Mouse (Mus musculus): ENCODE data around the gene Ccr1l1. TPM values are rescaled to one million over a fixed set of nuclear protein-coding genes. Genes with fewer than 3 reads are reported as not detected.

The Ccr1l1 gene
- total RNA-seq (2014; rRNA removed), result not detected in 2 replicates
- polyA plus RNA-seq (2015; fragmentation: Nextera tagmentation; extraction: Ambion mirVana), result not detected in 2 replicates

DNA sequence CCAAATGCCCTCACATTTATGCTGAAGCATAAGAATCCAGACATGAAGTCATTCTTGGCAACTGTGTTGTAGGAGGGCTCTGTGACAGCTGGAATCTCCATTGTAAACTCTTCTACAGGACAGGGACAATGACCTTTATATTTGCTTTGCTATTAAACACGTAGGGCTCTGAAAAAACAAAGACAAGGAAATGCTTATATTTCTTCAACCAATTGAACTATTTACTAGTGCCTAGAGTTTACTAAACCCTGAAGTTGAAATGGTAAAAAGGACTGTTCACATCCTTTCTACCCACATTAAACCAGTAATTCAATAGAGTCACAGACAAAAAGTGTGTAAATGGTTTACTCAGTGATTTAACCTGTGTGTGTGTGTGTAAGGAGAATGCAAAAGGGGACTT lies at the start of gene Ccr1l1:
TSS of gene Ccr1l1 (minus strand) at position 101 of the 400 bp plus-strand sequence.
- no peak within 1 kb of the TSS for H3K4me2 ChIP-seq (ENCODE audit: low read depth)
- WGBS, result 59% methylated on average over 1 of the region's 1 CpGs

DNA sequence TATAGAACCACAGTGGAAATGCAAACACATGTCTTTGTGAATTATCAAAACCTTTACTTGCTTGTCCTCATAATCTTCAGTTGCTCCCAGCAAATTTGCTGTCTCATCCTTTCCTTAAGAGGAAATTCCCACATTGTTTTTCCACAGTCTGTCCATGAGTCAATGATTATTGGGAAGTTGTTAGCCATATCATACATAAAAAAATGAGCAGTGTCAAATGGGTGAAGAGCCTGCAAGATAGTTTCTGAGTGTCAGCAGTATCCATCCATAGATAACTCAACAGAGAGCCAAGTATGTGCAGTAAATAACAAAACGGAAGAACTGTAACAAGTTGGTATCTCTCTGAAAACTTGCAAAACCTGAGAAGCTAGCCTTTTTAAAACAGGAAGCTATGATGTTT lies 43.5 kb upstream of the Ccr1l1 start, which contains the start of gene Ccr3:
TSS of gene Ccr3 (plus strand) at position 301 of the 400 bp plus-strand sequence.
- ATAC-seq, result no peak
- H3K27ac ChIP-seq (ENCODE audit: low read depth, low read length), result no peak within 1 kb of the TSS
- WGBS, result 100% methylated on average over 1 of the region's 1 CpGs

More for the DNA sequence above, at the start of gene Ccr1l1:
- Histone ChIP-seq H3K27ac (ENCODE audit: low read depth, low read length) (no peak within 1 kb of the TSS), H3K4me1 (ENCODE audit: insufficient read depth) (no peaks in the 10 kb centered on the region), H3K4me3 (ENCODE audit: low read depth, low read length) (no peak within 1 kb of the TSS), H3K27me3 (ENCODE audit: insufficient read depth, low read length) (no peaks in the 10 kb centered on the region), H3K9me3 (ENCODE audit: low read length) (no peaks in the 10 kb centered on the region), H3K9ac (no peak within 1 kb of the TSS), H3K36me3 (ENCODE audit: insufficient read depth) (no peaks in the 10 kb centered on the region)
- DNase-seq, result no peak
- ATAC-seq, result no peak
- TF ChIP-seq CTCF (IDR thresholded peaks at IDR 0.05; ENCODE audit: low read depth), result no peak

DNA sequence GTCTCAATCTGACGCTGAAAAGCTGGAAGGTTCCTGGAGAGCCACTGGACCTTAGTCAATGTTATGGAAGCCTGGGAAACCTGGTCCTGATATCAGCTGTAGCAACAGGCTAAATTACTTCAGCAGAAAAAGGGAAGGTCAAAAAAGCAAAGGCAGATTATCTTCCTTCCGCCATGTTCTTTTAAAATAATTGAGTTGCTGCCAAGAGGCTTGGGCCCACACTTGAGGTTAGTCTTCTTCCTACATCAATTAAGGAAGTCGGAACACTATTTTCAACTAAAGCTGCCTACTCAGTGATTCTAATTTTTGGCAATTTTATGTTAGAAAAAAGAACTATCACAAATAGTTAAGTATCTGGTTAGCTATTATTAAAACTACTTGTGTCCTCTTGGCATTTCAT lies 41.7 kb upstream of the Ccr1l1 start:
- no peak for TF ChIP-seq CTCF (IDR thresholded peaks at IDR 0.05; ENCODE audit: low read depth)
- Histone ChIP-seq H3K4me1 (ENCODE audit: insufficient read depth) (no peaks in the 10 kb centered on the region), H3K9me3 (ENCODE audit: low read length) (no peaks in the 10 kb centered on the region), H3K9ac (no peak overlapping the region), H3K4me2 (ENCODE audit: low read depth) (no peak overlapping the region), H3K36me3 (ENCODE audit: insufficient read depth) (no peaks in the 10 kb centered on the region), H3K27ac (ENCODE audit: low read depth, low read length) (no peak overlapping the region), H3K4me3 (ENCODE audit: low read depth, low read length) (no peak overlapping the region), H3K27me3 (ENCODE audit: insufficient read depth, low read length) (no peaks in the 10 kb centered on the region)
- WGBS, result 83% methylated on average over 3 of the region's 3 CpGs
- ATAC-seq (no peak), DNase-seq (no peak)

More for the DNA sequence above, 43.5 kb upstream of the Ccr1l1 start, which contains the start of gene Ccr3:
- Histone ChIP-seq H3K36me3 (ENCODE audit: insufficient read depth) (no peaks in the 10 kb centered on the region), H3K27me3 (ENCODE audit: insufficient read depth, low read length) (no peaks in the 10 kb centered on the region), H3K4me3 (ENCODE audit: low read depth, low read length) (no peak within 1 kb of the TSS), H3K9ac (no peak within 1 kb of the TSS), H3K9me3 (ENCODE audit: low read length) (no peaks in the 10 kb centered on the region), H3K4me2 (ENCODE audit: low read depth) (no peak within 1 kb of the TSS), H3K4me1 (ENCODE audit: insufficient read depth) (no peaks in the 10 kb centered on the region)
- TF ChIP-seq CTCF (IDR thresholded peaks at IDR 0.05; ENCODE audit: low read depth), result no peak
- DNase-seq, result no peak

DNA sequence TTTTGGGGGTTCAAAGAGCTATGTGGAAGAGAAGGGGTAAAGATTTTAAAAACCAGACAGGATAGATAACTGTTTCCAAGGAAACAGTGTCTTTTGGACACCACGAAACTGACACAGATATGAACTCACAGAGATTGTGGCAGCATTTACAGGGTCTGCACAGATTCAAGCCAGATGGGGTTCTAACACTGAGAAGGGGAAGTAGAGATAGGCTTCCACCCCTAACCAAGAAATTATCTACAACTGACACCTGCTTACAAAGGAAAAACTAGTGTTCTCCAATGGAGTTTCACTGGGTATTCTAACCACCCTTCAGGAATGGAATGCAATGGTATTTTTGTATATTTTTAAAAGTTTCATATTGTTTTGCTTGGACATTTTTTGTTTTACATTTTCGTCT lies 37.8 kb upstream of the Ccr1l1 start:
- Histone ChIP-seq H3K9me3 (ENCODE audit: low read length) (no peaks in the 10 kb centered on the region), H3K27me3 (ENCODE audit: insufficient read depth, low read length) (no peaks in the 10 kb centered on the region), H3K4me3 (ENCODE audit: low read depth, low read length) (no peak overlapping the region), H3K27ac (ENCODE audit: low read depth, low read length) (no peak overlapping the region), H3K36me3 (ENCODE audit: insufficient read depth) (no peaks in the 10 kb centered on the region), H3K4me2 (ENCODE audit: low read depth) (no peak overlapping the region), H3K4me1 (ENCODE audit: insufficient read depth) (no peaks in the 10 kb centered on the region), H3K9ac (no peak overlapping the region)
- ATAC-seq (no peak), DNase-seq (no peak)
- WGBS, result 77% methylated on average over 2 of the region's 2 CpGs
- no peak for TF ChIP-seq CTCF (IDR thresholded peaks at IDR 0.05; ENCODE audit: low read depth)

DNA sequence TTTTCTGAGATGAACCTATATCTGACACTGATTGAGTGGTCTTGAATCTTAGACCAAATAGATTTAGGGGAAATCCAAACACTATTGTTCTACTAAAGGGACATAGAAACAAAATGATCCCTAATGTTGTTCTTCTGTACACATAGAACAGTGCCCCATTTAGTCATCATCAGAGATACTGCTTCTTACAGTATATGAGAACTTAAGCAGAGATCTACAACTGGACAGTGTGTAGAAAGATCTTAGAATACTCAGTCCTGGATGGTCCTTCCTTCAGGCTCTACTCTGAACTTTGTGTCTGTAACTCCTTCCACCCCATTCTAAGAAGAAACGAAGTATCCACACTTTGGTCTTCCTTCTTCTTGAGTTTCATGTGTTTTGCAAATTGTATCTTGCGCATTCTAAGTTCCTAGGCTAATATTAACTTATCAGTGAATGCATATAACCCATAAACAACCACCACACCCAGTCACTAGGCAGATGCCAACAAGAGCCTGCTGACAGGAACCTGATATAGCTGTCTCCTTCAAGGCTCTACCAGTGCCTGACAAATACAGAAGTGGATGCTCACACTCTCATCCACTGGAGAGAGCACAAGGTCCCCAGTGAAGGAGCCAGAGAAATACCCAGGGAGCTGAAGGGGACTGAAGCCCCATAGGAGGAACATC lies 36.9 kb upstream of the Ccr1l1 start:
- TF ChIP-seq CTCF (IDR thresholded peaks at IDR 0.05; ENCODE audit: low read depth), result no peak
- Histone ChIP-seq H3K27ac (ENCODE audit: low read depth, low read length) (no peak overlapping the region), H3K4me2 (ENCODE audit: low read depth) (no peak overlapping the region), H3K27me3 (ENCODE audit: insufficient read depth, low read length) (no peaks in the 10 kb centered on the region), H3K9me3 (ENCODE audit: low read length) (no peaks in the 10 kb centered on the region), H3K4me1 (ENCODE audit: insufficient read depth) (no peaks in the 10 kb centered on the region), H3K4me3 (ENCODE audit: low read depth, low read length) (no peak overlapping the region), H3K9ac (no peak overlapping the region), H3K36me3 (ENCODE audit: insufficient read depth) (no peaks in the 10 kb centered on the region)
- 90% methylated on average over 2 of the region's 2 CpGs for WGBS
- DNase-seq (no peak), ATAC-seq (no peak)

DNA sequence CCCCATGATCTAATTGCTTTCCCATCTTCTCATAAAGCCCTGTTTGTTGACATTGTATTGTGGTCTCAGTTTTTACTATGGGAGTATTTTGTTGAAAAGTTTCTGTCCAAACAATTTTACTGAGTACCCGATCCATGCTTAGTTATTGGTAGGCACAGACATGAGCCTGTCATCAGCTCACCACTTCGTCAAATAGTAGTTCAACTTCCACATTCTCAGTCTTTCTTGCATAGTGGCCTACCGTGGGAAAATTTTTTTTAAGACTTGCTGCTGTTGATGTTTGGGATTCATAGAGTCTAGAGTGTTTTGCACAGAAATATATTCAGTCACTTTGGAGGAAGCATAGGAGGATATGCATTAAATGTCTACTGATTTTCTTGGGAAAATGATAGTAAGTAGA lies 35.1 kb upstream of the Ccr1l1 start:
- Histone ChIP-seq H3K27me3 (ENCODE audit: insufficient read depth, low read length) (no peaks in the 10 kb centered on the region), H3K4me1 (ENCODE audit: insufficient read depth) (no peaks in the 10 kb centered on the region), H3K9ac (no peak overlapping the region), H3K4me2 (ENCODE audit: low read depth) (no peak overlapping the region), H3K27ac (ENCODE audit: low read depth, low read length) (no peak overlapping the region), H3K4me3 (ENCODE audit: low read depth, low read length) (no peak overlapping the region), H3K9me3 (ENCODE audit: low read length) (no peaks in the 10 kb centered on the region), H3K36me3 (ENCODE audit: insufficient read depth) (no peaks in the 10 kb centered on the region)
- WGBS, result 83% methylated on average over 3 of the region's 3 CpGs
- DNase-seq (no peak), ATAC-seq (no peak)
- no peak for TF ChIP-seq CTCF (IDR thresholded peaks at IDR 0.05; ENCODE audit: low read depth)

DNA sequence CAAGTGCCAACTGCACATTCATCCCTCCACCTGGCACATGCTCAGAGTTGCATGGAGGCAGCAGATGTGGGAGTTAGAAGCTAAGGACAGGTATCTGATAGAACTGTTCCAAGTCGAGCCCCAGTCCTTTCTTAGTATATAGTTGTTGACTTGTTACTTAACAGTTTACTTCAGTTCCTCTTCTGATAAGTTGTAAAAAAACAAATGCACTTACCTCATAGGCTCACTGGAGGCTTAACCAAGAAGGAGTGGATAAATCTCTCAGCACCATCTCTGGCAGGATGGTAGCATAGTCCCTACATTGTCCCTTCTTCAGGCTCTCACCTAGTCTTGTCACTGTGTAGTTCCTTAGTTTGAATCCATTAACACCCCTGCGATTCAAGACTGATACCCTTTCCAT lies 34.5 kb upstream of the Ccr1l1 start:
- H3K36me3 ChIP-seq (ENCODE audit: insufficient read depth), result no peaks in the 10 kb centered on the region
- no peak for TF ChIP-seq CTCF (IDR thresholded peaks at IDR 0.05; ENCODE audit: low read depth)
- no peak overlapping the region for H3K4me3 ChIP-seq (ENCODE audit: low read depth, low read length)
- no peaks in the 10 kb centered on the region for H3K4me1 ChIP-seq (ENCODE audit: insufficient read depth)
- H3K27me3 ChIP-seq (ENCODE audit: insufficient read depth, low read length), result no peaks in the 10 kb centered on the region
- ATAC-seq (no peak), DNase-seq (no peak)
- H3K9ac ChIP-seq, result no peak overlapping the region
- H3K27ac ChIP-seq (ENCODE audit: low read depth, low read length), result no peak overlapping the region
- no peaks in the 10 kb centered on the region for H3K9me3 ChIP-seq (ENCODE audit: low read length)
- no peak overlapping the region for H3K4me2 ChIP-seq (ENCODE audit: low read depth)
- 70% methylated on average over 2 of the region's 2 CpGs for WGBS

Measured in forebrain, postnatal 0 days (tissue).